Mouse (Mus musculus): ENCODE measurements at regions not wholly inside any gene's neighbourhood (a gene's known extent, or its start where the extent isn't known, plus 50 kb on each side); places are given as distances from the start of the nearest gene placed in this dataset.

- DNase-seq: peak; percentile 75
- H3K4me1 ChIP-seq (ENCODE audit: insufficient read depth): no peaks in the 10 kb centered on the region
- no peak overlapping the region for H3K9ac ChIP-seq
- no peaks in the 10 kb centered on the region for H3K9me3 ChIP-seq (ENCODE audit: low read length)
- WGBS: 4% methylated on average over 4 of the region's 4 CpGs
- TF ChIP-seq CTCF (IDR thresholded peaks at IDR 0.05; ENCODE audit: low read depth): peak; percentile 72
- H3K4me2 ChIP-seq (ENCODE audit: low read depth): no peak overlapping the region
- no peaks in the 10 kb centered on the region for H3K36me3 ChIP-seq (ENCODE audit: insufficient read depth)
- H3K27me3 ChIP-seq (ENCODE audit: insufficient read depth, low read length): no peaks in the 10 kb centered on the region
- H3K4me3 ChIP-seq (ENCODE audit: low read depth, low read length): no peak overlapping the region
- H3K27ac ChIP-seq (ENCODE audit: low read depth, low read length): peak overlapping the region; percentile 55
- ATAC-seq: peak; percentile 79
These were observed 675.7 kb downstream of the Cypt12 start for GRCm38 (mm10) chr3:18623831-18624304.

DNA sequence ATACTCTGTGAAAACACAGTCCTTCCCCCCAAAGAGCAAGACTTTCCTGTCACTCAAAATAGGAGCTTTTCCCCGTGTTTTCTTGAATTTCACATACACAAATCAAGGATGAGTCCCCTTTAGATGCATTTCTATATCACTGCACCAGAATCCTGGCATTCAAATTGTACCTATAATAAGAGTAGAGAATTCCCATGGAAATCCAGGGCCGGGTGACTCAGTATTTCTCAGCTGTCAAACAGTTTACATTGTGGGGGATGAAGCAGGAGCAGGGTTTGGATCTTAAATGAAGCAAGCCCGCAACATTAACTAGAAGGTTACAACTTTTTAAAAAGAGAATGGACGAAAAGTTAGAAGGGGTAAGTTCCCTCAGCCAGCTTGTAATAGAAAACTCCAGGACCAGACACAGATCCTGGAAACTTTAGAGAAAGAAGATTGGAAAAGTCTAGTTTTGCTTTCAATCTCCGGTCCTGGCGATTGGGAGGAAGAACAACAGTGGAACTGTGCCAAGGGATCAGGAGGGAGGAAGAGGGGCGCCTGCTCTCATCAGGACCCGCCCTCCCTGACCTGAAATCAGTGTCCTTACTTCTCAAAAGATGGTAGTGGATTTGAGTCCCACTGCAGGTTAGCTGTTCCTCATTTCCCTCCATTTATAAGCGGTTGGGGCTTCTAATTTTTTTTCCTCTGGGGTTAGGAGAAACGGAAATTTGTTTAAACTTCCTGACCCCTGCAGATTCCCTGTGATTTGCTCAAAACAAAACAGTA, 676.4 kb downstream of the Cypt12 start:
- H3K4me3 ChIP-seq (ENCODE audit: low read depth, low read length): peak overlapping the region; percentile 27
- peak overlapping the region; percentile 64 for H3K27ac ChIP-seq (ENCODE audit: low read depth, low read length)
- no peaks in the 10 kb centered on the region for H3K27me3 ChIP-seq (ENCODE audit: insufficient read depth, low read length)
- WGBS: 7% methylated on average over 10 of the region's 10 CpGs
- no peaks in the 10 kb centered on the region for H3K9me3 ChIP-seq (ENCODE audit: low read length)
- peak; percentile 40 for DNase-seq
- no peaks in the 10 kb centered on the region for H3K36me3 ChIP-seq (ENCODE audit: insufficient read depth)
- no peaks in the 10 kb centered on the region for H3K4me1 ChIP-seq (ENCODE audit: insufficient read depth)
- H3K4me2 ChIP-seq (ENCODE audit: low read depth): peak overlapping the region; percentile 50
- TF ChIP-seq CTCF (IDR thresholded peaks at IDR 0.05; ENCODE audit: low read depth): no peak
- H3K9ac ChIP-seq: no peak overlapping the region
- no peak for ATAC-seq

DNA sequence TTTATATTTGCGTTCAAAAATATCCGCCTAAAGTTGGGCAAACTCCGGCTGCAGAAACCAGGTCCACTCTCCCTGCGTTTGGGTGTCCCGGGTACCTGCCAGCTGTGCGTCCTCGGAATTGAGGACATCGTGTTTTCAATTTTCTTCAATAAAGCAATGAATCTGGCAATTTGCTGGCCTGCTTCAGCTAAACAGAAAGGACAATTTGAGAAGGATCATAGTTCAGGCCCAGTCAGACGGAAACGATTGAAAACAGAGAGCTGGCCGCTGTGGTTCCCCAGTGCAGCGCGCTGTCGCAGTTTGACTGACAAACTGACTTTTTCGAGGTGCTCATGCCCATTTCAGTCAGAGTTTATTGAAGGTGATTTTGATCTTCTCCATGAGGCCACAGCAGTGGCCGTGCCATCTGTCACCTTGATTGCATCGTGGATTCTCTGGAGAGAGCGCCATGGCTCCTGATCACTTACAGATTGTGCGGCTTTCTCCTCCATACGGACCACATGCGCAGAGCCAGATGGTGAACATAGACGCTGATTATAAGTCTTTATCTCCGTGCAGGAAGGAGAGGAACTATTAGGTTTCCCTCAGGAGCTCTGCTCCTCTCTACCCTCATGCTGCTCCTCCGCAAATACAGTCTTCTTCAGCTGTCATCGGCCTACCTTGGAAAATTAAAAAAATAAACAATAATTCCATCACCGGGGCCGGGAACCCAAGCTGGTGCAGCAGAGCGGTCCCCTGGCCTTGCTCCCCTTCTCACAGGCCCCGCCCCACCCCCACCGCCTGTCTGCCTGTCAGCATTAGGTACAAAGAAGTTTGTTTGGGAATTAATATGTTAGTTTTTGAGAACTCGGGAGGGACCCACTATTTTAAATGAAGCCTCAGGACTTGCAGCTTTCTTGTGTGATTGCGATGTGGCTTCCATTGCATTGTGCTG, 677.5 kb downstream of the Cypt12 start:
- ATAC-seq (peak; percentile 85), DNase-seq (peak; percentile 84)
- Histone ChIP-seq H3K4me3 (ENCODE audit: low read depth, low read length) (peak overlapping the region; percentile 27), H3K9me3 (ENCODE audit: low read length) (no peaks in the 10 kb centered on the region), H3K4me2 (ENCODE audit: low read depth) (peak overlapping the region; percentile 50), H3K4me1 (ENCODE audit: insufficient read depth) (no peaks in the 10 kb centered on the region), H3K9ac (peak overlapping the region; percentile 32), H3K36me3 (ENCODE audit: insufficient read depth) (no peaks in the 10 kb centered on the region), H3K27ac (ENCODE audit: low read depth, low read length) (peak overlapping the region; percentile 64), H3K27me3 (ENCODE audit: insufficient read depth, low read length) (no peaks in the 10 kb centered on the region)
- no peak for TF ChIP-seq CTCF (IDR thresholded peaks at IDR 0.05; ENCODE audit: low read depth)
- WGBS: 4% methylated on average over 32 of the region's 32 CpGs

- ATAC-seq: no peak
- no peaks in the 10 kb centered on the region for H3K9me3 ChIP-seq (ENCODE audit: low read length)
- H3K27ac ChIP-seq (ENCODE audit: low read depth, low read length): peak overlapping the region; percentile 62
- 42% methylated on average over 6 of the region's 6 CpGs for WGBS
- no peaks in the 10 kb centered on the region for H3K27me3 ChIP-seq (ENCODE audit: insufficient read depth, low read length)
- H3K36me3 ChIP-seq (ENCODE audit: insufficient read depth): no peaks in the 10 kb centered on the region
- TF ChIP-seq CTCF (IDR thresholded peaks at IDR 0.05; ENCODE audit: low read depth): no peak
- H3K4me3 ChIP-seq (ENCODE audit: low read depth, low read length): no peak overlapping the region
- no peak overlapping the region for H3K9ac ChIP-seq
- H3K4me2 ChIP-seq (ENCODE audit: low read depth): no peak overlapping the region
- no peaks in the 10 kb centered on the region for H3K4me1 ChIP-seq (ENCODE audit: insufficient read depth)
- no peak for DNase-seq
These were observed 678.2 kb downstream of the Cypt12 start for GRCm38 (mm10) chr3:18626375-18626774.

DNA sequence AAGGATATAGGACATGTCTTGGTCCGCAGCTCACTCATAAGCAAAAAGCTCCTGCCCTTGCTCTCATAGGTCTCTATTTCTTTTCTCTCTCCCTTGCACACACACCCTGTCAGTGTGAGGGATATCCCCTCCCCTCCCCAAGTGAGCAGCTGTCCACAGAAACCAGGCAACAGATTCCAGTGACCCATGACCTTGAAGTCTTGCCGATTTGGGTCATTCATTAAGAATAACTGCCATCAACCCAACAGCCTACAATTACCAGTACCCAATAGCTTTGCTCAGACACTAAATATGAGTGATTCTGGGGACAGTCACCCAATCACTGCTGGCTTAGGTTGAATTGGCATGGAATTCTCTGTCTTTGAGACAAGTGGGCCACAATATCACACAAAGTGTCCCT, 678.6 kb downstream of the Cypt12 start:
- no peak for TF ChIP-seq CTCF (IDR thresholded peaks at IDR 0.05; ENCODE audit: low read depth)
- Histone ChIP-seq H3K27ac (ENCODE audit: low read depth, low read length) (no peak overlapping the region), H3K27me3 (ENCODE audit: insufficient read depth, low read length) (no peaks in the 10 kb centered on the region), H3K36me3 (ENCODE audit: insufficient read depth) (no peaks in the 10 kb centered on the region), H3K9me3 (ENCODE audit: low read length) (no peaks in the 10 kb centered on the region), H3K4me3 (ENCODE audit: low read depth, low read length) (no peak overlapping the region), H3K4me1 (ENCODE audit: insufficient read depth) (no peaks in the 10 kb centered on the region), H3K4me2 (ENCODE audit: low read depth) (no peak overlapping the region), H3K9ac (no peak overlapping the region)
- WGBS: 66% methylated on average over 2 of the region's 2 CpGs
- no peak for ATAC-seq
- no peak for DNase-seq

GRCm38 (mm10) chr3:18629233-18629632, 681.0 kb downstream of the Cypt12 start:
- Histone ChIP-seq H3K4me1 (ENCODE audit: insufficient read depth) (no peaks in the 10 kb centered on the region), H3K9ac (no peak overlapping the region), H3K36me3 (ENCODE audit: insufficient read depth) (no peaks in the 10 kb centered on the region), H3K4me3 (ENCODE audit: low read depth, low read length) (no peak overlapping the region), H3K4me2 (ENCODE audit: low read depth) (no peak overlapping the region), H3K27ac (ENCODE audit: low read depth, low read length) (no peak overlapping the region), H3K27me3 (ENCODE audit: insufficient read depth, low read length) (no peaks in the 10 kb centered on the region), H3K9me3 (ENCODE audit: low read length) (no peaks in the 10 kb centered on the region)
- no peak for TF ChIP-seq CTCF (IDR thresholded peaks at IDR 0.05; ENCODE audit: low read depth)
- DNase-seq (no peak), ATAC-seq (no peak)
- 91% methylated on average over 2 of the region's 2 CpGs for WGBS

- 80% methylated on average over 1 of the region's 1 CpGs for WGBS
These were observed 683.4 kb downstream of the Cypt12 start for GRCm38 (mm10) chr3:18631601-18632000.

More at GRCm38 (mm10) chr3:18631601-18632000, 683.4 kb downstream of the Cypt12 start:
- H3K9me3 ChIP-seq (ENCODE audit: low read length): no peaks in the 10 kb centered on the region
- no peak overlapping the region for H3K4me3 ChIP-seq (ENCODE audit: low read depth, low read length)
- no peak overlapping the region for H3K4me2 ChIP-seq (ENCODE audit: low read depth)
- no peaks in the 10 kb centered on the region for H3K27me3 ChIP-seq (ENCODE audit: insufficient read depth, low read length)
- H3K9ac ChIP-seq: no peak overlapping the region
- H3K36me3 ChIP-seq (ENCODE audit: insufficient read depth): no peaks in the 10 kb centered on the region
- no peak for DNase-seq
- TF ChIP-seq CTCF (IDR thresholded peaks at IDR 0.05; ENCODE audit: low read depth): no peak
- no peak for ATAC-seq
- no peaks in the 10 kb centered on the region for H3K4me1 ChIP-seq (ENCODE audit: insufficient read depth)
- no peak overlapping the region for H3K27ac ChIP-seq (ENCODE audit: low read depth, low read length)

All from forebrain, postnatal 0 days (tissue).